Mouse (Mus musculus) embryonic facial prominence, embryonic 12.5 days (tissue): ENCODE results near the gene Olr1. TPM values are rescaled to one million over a fixed set of nuclear protein-coding genes. Genes with fewer than 3 reads are reported as not detected.

Experiments
- ATAC-seq: fragments of 200-750 bp; cut with Nextera tagmentation; 2 replicates; pipeline ENCODE4 v1.8.0; 2017; ENCODE audit not compliant: insufficient number of reproducible peaks, insufficient read depth, low FRiP score, low TSS enrichment
- H3K27ac ChIP-seq: fragments of 300-500 bp; sonication (generic); 2 replicates; pipeline ENCODE4 v1.5.1; 2016; ENCODE audit warnings: mild to moderate bottlenecking
- H3K27me3 ChIP-seq: fragments of 300-500 bp; sonication (generic); 2 replicates; pipeline ENCODE4 v1.6.1; 2016; ENCODE audit warnings: mild to moderate bottlenecking, moderate library complexity
- H3K36me3 ChIP-seq: fragments of 300-500 bp; sonication (generic); 2 replicates; pipeline ENCODE4 v1.6.1; 2016; ENCODE audit warnings: mild to moderate bottlenecking
- H3K4me1 ChIP-seq: fragments of 300-500 bp; sonication (generic); 2 replicates; pipeline ENCODE4 v1.6.1; 2016
- H3K4me2 ChIP-seq: fragments of 300-500 bp; sonication (generic); replicated peaks from 2 replicates; pipeline ENCODE4 v1.6.1; 2016; ENCODE audit warnings: mild to moderate bottlenecking, moderate library complexity
- H3K4me3 ChIP-seq: fragments of 300-500 bp; sonication (generic); 2 replicates; pipeline ENCODE4 v1.5.1; 2016; ENCODE audit warnings: mild to moderate bottlenecking
- H3K9ac ChIP-seq: fragments of 300-500 bp; sonication (generic); 2 replicates; pipeline ENCODE4 v1.6.1; 2016; ENCODE audit warnings: mild to moderate bottlenecking, moderate library complexity
- H3K9me3 ChIP-seq: fragments of 300-500 bp; sonication (generic); 2 replicates; pipeline ENCODE4 v1.6.1; 2016; ENCODE audit warnings: mild to moderate bottlenecking, moderate library complexity
- WGBS: fragments of 180-500 bp; shearing (Covaris S2); methylation state at CpG from one replicate; pipeline ENCODE4 v1.1.7; 2016; 5-methylcytosine and 5-hydroxymethylcytosine counted together
- polyA plus RNA-seq: library from polyadenylated mRNA; unstranded; fragments of >200 nt; fragmentation: Nextera tagmentation; extraction: Ambion mirVana; gene quantifications from 2 replicates; pipeline ENCODE4 v1.2.1, GENCODE M21; 2016

Olr1 gene
- polyA plus RNA-seq, 1 experiment from 2014 or later, result 0.04 TPM

- H3K4me3 ChIP-seq, result peak overlapping the region; percentile 85
- H3K4me1 ChIP-seq, result peaks cover 9% of the 10 kb centered on the region; the same call in 1 of the 2 replicates
- H3K36me3 ChIP-seq, result no peaks in the 10 kb centered on the region
- WGBS, result 35% methylated on average over 7 of the region's 7 CpGs
- H3K9me3 ChIP-seq, result no peaks in the 10 kb centered on the region
- H3K9ac ChIP-seq, result peak overlapping the region; percentile 66; the same call in 1 of the 2 replicates
- ATAC-seq, result no peak
- H3K4me2 ChIP-seq, result peak overlapping the region; percentile 76
- no peaks in the 10 kb centered on the region for H3K27me3 ChIP-seq
- H3K27ac ChIP-seq, result no peak overlapping the region
These were observed 25.6 kb upstream of the Olr1 start for GRCm38 (mm10) chr6:129532556-129532941.

- Histone ChIP-seq H3K27me3 (no peaks in the 10 kb centered on the region), H3K27ac (no peak overlapping the region), H3K9ac (no peak overlapping the region), H3K4me2 (no peak overlapping the region), H3K4me3 (no peak overlapping the region), H3K9me3 (no peaks in the 10 kb centered on the region), H3K4me1 (peaks cover 9% of the 10 kb centered on the region; the same call in 1 of the 2 replicates), H3K36me3 (no peaks in the 10 kb centered on the region)
- ATAC-seq, result no peak
These were observed 23.3 kb upstream of the Olr1 start for GRCm38 (mm10) chr6:129530261-129530660.

GRCm38 (mm10) chr6:129529605-129530004 is 22.6 kb upstream of the Olr1 start:
- no peak overlapping the region for H3K9ac ChIP-seq
- H3K27ac ChIP-seq, result no peak overlapping the region
- H3K4me3 ChIP-seq, result no peak overlapping the region
- no peak overlapping the region for H3K4me2 ChIP-seq
- H3K9me3 ChIP-seq, result no peaks in the 10 kb centered on the region
- no peak for ATAC-seq
- no peaks in the 10 kb centered on the region for H3K36me3 ChIP-seq
- H3K27me3 ChIP-seq, result no peaks in the 10 kb centered on the region
- WGBS, result 76% methylated on average over 1 of the region's 1 CpGs
- peaks cover 5% of the 10 kb centered on the region; the same call in 1 of the 2 replicates for H3K4me1 ChIP-seq

GRCm38 (mm10) chr6:129527416-129527815 is 20.5 kb upstream of the Olr1 start:
- 73% methylated on average over 2 of the region's 2 CpGs for WGBS
- H3K4me1 ChIP-seq, result peaks cover under 1% of the 10 kb centered on the region; the same call in 1 of the 2 replicates
- no peaks in the 10 kb centered on the region for H3K36me3 ChIP-seq
- H3K4me2 ChIP-seq, result no peak overlapping the region
- H3K27me3 ChIP-seq, result no peaks in the 10 kb centered on the region
- H3K27ac ChIP-seq, result no peak overlapping the region
- H3K9me3 ChIP-seq, result no peaks in the 10 kb centered on the region
- no peak overlapping the region for H3K4me3 ChIP-seq
- ATAC-seq, result no peak
- no peak overlapping the region for H3K9ac ChIP-seq

- Histone ChIP-seq H3K4me1 (no peaks in the 10 kb centered on the region), H3K4me3 (no peak overlapping the region), H3K27me3 (no peaks in the 10 kb centered on the region), H3K9ac (no peak overlapping the region), H3K36me3 (no peaks in the 10 kb centered on the region), H3K9me3 (no peaks in the 10 kb centered on the region), H3K27ac (no peak overlapping the region), H3K4me2 (no peak overlapping the region)
- no peak for ATAC-seq
These were observed 19.1 kb upstream of the Olr1 start for GRCm38 (mm10) chr6:129526069-129526468.

GRCm38 (mm10) chr6:129517752-129518408 is 10.9 kb upstream of the Olr1 start:
- H3K27ac ChIP-seq, result no peak overlapping the region
- H3K4me2 ChIP-seq, result no peak overlapping the region
- no peak overlapping the region for H3K9ac ChIP-seq
- 0 out of 2 replicates have a peak, but pooled peaks cover 6% of the 10 kb centered on the region for H3K4me1 ChIP-seq
- H3K4me3 ChIP-seq, result no peak overlapping the region
- ATAC-seq, result peak; percentile 75
- H3K27me3 ChIP-seq, result no peaks in the 10 kb centered on the region
- no peaks in the 10 kb centered on the region for H3K36me3 ChIP-seq
- WGBS, result 47% methylated on average over 2 of the region's 2 CpGs
- H3K9me3 ChIP-seq, result no peaks in the 10 kb centered on the region

- H3K36me3 ChIP-seq, result no peaks in the 10 kb centered on the region
- no peaks in the 10 kb centered on the region for H3K9me3 ChIP-seq
- no peak overlapping the region for H3K4me2 ChIP-seq
- H3K4me3 ChIP-seq, result no peak overlapping the region
- H3K9ac ChIP-seq, result no peak overlapping the region
- H3K4me1 ChIP-seq, result 0 out of 2 replicates have a peak, but pooled peaks cover 6% of the 10 kb centered on the region
- no peak overlapping the region for H3K27ac ChIP-seq
- H3K27me3 ChIP-seq, result no peaks in the 10 kb centered on the region
- WGBS, result 89% methylated on average over 10 of the region's 10 CpGs
- no peak for ATAC-seq
These were observed 9.4 kb upstream of the Olr1 start for GRCm38 (mm10) chr6:129516388-129516787.

GRCm38 (mm10) chr6:129515068-129515467 is 8.1 kb upstream of the Olr1 start:
- no peak for ATAC-seq
- H3K4me3 ChIP-seq, result no peak overlapping the region
- H3K4me1 ChIP-seq, result 0 out of 2 replicates have a peak, but pooled peaks cover 6% of the 10 kb centered on the region
- H3K27me3 ChIP-seq, result no peaks in the 10 kb centered on the region
- H3K9me3 ChIP-seq, result no peaks in the 10 kb centered on the region
- H3K36me3 ChIP-seq, result no peaks in the 10 kb centered on the region
- H3K4me2 ChIP-seq, result no peak overlapping the region
- no peak overlapping the region for H3K9ac ChIP-seq
- H3K27ac ChIP-seq, result no peak overlapping the region
- WGBS, result 85% methylated on average over 3 of the region's 3 CpGs

- H3K4me3 ChIP-seq, result no peak overlapping the region
- no peak overlapping the region for H3K9ac ChIP-seq
- H3K27ac ChIP-seq, result no peak overlapping the region
- H3K36me3 ChIP-seq, result no peaks in the 10 kb centered on the region
- 65% methylated on average over 2 of the region's 2 CpGs for WGBS
- no peaks in the 10 kb centered on the region for H3K27me3 ChIP-seq
- 0 out of 2 replicates have a peak, but pooled peaks cover 6% of the 10 kb centered on the region for H3K4me1 ChIP-seq
- ATAC-seq, result no peak
- H3K9me3 ChIP-seq, result no peaks in the 10 kb centered on the region
- H3K4me2 ChIP-seq, result no peak overlapping the region
These were observed 7.4 kb upstream of the Olr1 start for GRCm38 (mm10) chr6:129514376-129514775.

- Histone ChIP-seq H3K36me3 (no peaks in the 10 kb centered on the region), H3K4me1 (0 out of 2 replicates have a peak, but pooled peaks cover 6% of the 10 kb centered on the region), H3K9me3 (no peaks in the 10 kb centered on the region), H3K4me2 (no peak overlapping the region), H3K27me3 (no peaks in the 10 kb centered on the region), H3K4me3 (no peak overlapping the region), H3K9ac (no peak overlapping the region), H3K27ac (no peak overlapping the region)
- WGBS, result 69% methylated on average over 1 of the region's 1 CpGs
- ATAC-seq, result no peak
These were observed 6.4 kb upstream of the Olr1 start for GRCm38 (mm10) chr6:129513409-129513808.

- H3K27ac ChIP-seq, result no peak overlapping the region
- H3K27me3 ChIP-seq, result no peaks in the 10 kb centered on the region
- 46% methylated on average over 8 of the region's 8 CpGs for WGBS
- no peak overlapping the region for H3K4me2 ChIP-seq
- no peaks in the 10 kb centered on the region for H3K9me3 ChIP-seq
- H3K9ac ChIP-seq, result no peak overlapping the region
- ATAC-seq, result no peak
- no peaks in the 10 kb centered on the region for H3K36me3 ChIP-seq
- 0 out of 2 replicates have a peak, but pooled peaks cover 6% of the 10 kb centered on the region for H3K4me1 ChIP-seq
- H3K4me3 ChIP-seq, result no peak overlapping the region
These were observed 5.9 kb upstream of the Olr1 start for GRCm38 (mm10) chr6:129512868-129513267.

GRCm38 (mm10) chr6:129512367-129512766 is 5.4 kb upstream of the Olr1 start, which contains the start of gene Tmem52b:
Gene Tmem52b (plus strand): TSS chr6:129512555.
- H3K4me2 ChIP-seq, result no peak within 1 kb of the TSS

More at GRCm38 (mm10) chr6:129512367-129512766, 5.4 kb upstream of the Olr1 start, which contains the start of gene Tmem52b:
- ATAC-seq, result no peak
- 65% methylated on average over 3 of the region's 3 CpGs for WGBS
- Histone ChIP-seq H3K27ac (no peak within 1 kb of the TSS), H3K9me3 (no peaks in the 10 kb centered on the region), H3K9ac (no peak within 1 kb of the TSS), H3K36me3 (no peaks in the 10 kb centered on the region), H3K4me1 (0 out of 2 replicates have a peak, but pooled peaks cover 6% of the 10 kb centered on the region), H3K4me3 (no peak within 1 kb of the TSS), H3K27me3 (no peaks in the 10 kb centered on the region)
